Mouse (Mus musculus): ENCODE measurements around the gene Rpf1. TPM values are rescaled to one million over a fixed set of nuclear protein-coding genes. Genes with fewer than 3 reads are reported as not detected.

Rpf1 gene
- polyA plus RNA-seq, 1 experiment from 2014 or later, result 49.4 TPM

GRCm38 (mm10) chr3:146486464-146486863 lies 34.8 kb downstream of the Rpf1 start:
- no peak overlapping the region for H3K4me2 ChIP-seq (ENCODE audit: low read length)
- ATAC-seq (ENCODE audit: low FRiP score, low TSS enrichment), result no peak
- no peaks in the 10 kb centered on the region for H3K36me3 ChIP-seq (ENCODE audit: control insufficient read depth, insufficient read depth, low read length)
- DNase-seq, result no peak
- no peaks in the 10 kb centered on the region for H3K27me3 ChIP-seq (ENCODE audit: control insufficient read depth, insufficient read depth, low read length)
- H3K4me3 ChIP-seq (replicated peaks; ENCODE audit: low read depth, low read length), result no peak overlapping the region
- 81% methylated on average over 4 of the region's 4 CpGs for WGBS
- H3K4me1 ChIP-seq (ENCODE audit: control insufficient read depth, insufficient read depth, low read length), result no peaks in the 10 kb centered on the region
- no peaks in the 10 kb centered on the region for H3K9me3 ChIP-seq (ENCODE audit: control insufficient read depth, low read length)
- H3K27ac ChIP-seq (replicated peaks; ENCODE audit: low read depth, low read length), result no peak overlapping the region
- no peak overlapping the region for H3K9ac ChIP-seq (replicated peaks; ENCODE audit: low read length)

DNA sequence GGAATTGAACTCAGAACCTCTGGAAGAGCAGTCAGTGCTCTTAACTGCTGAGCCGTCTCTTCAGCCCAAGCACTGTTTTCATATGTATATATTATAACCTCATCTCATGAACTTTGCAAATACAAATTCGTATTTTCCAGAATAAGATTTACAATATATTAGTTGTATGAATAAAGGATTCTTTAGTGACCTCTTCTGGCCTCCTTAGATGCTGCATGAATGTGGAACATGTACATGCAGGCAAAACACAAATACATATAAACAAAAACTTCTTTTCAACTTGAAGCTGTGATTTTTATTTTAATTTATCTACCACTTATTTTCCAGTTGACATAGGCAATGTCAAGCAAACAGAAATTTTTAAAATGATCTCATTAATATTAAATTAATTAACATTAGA lies 39.2 kb downstream of the Rpf1 start:
- no peak overlapping the region for H3K4me3 ChIP-seq (replicated peaks; ENCODE audit: low read depth, low read length)
- ATAC-seq (ENCODE audit: low FRiP score, low TSS enrichment) (no peak), DNase-seq (no peak)
- WGBS, result 73% methylated on average over 2 of the region's 2 CpGs
- H3K27ac ChIP-seq (replicated peaks; ENCODE audit: low read depth, low read length), result no peak overlapping the region
- no peaks in the 10 kb centered on the region for H3K36me3 ChIP-seq (ENCODE audit: control insufficient read depth, insufficient read depth, low read length)
- H3K27me3 ChIP-seq (ENCODE audit: control insufficient read depth, insufficient read depth, low read length), result no peaks in the 10 kb centered on the region
- H3K9ac ChIP-seq (replicated peaks; ENCODE audit: low read length), result no peak overlapping the region
- no peak overlapping the region for H3K4me2 ChIP-seq (ENCODE audit: low read length)
- no peaks in the 10 kb centered on the region for H3K4me1 ChIP-seq (ENCODE audit: control insufficient read depth, insufficient read depth, low read length)
- no peaks in the 10 kb centered on the region for H3K9me3 ChIP-seq (ENCODE audit: control insufficient read depth, low read length)

DNA sequence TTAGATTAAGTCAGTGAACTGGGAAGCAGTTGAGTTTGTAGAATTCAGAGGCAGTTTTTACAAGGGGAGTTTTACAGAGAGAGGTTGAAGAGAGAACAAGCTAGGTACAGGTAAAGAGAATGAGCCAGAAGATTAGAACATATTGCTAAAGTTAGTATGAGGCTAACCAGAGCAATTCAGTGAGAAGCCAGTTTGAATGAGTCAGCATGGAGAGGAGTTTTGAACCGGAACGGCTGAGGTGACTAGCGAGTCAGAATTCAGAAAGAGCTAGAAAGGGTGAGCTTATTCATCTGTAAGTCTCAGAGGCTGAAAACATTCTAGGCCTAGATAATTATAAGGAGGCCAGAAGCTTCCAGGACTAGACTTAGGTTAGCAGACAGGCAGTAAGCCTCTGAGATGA lies 46.8 kb downstream of the Rpf1 start:
- H3K9ac ChIP-seq (replicated peaks; ENCODE audit: low read length), result no peak overlapping the region
- DNase-seq, result no peak
- WGBS, result 93% methylated on average over 3 of the region's 3 CpGs

GRCm38 (mm10) chr3:146473741-146474140 lies 47.5 kb downstream of the Rpf1 start:
- Histone ChIP-seq H3K36me3 (ENCODE audit: control insufficient read depth, insufficient read depth, low read length) (no peaks in the 10 kb centered on the region), H3K4me3 (replicated peaks; ENCODE audit: low read depth, low read length) (no peak overlapping the region), H3K9me3 (ENCODE audit: control insufficient read depth, low read length) (no peaks in the 10 kb centered on the region), H3K4me1 (ENCODE audit: control insufficient read depth, insufficient read depth, low read length) (no peaks in the 10 kb centered on the region), H3K4me2 (ENCODE audit: low read length) (no peak overlapping the region), H3K27ac (replicated peaks; ENCODE audit: low read depth, low read length) (no peak overlapping the region), H3K9ac (replicated peaks; ENCODE audit: low read length) (no peak overlapping the region), H3K27me3 (ENCODE audit: control insufficient read depth, insufficient read depth, low read length) (no peaks in the 10 kb centered on the region)
- DNase-seq (no peak), ATAC-seq (ENCODE audit: low FRiP score, low TSS enrichment) (no peak)

More for the DNA sequence above, 46.8 kb downstream of the Rpf1 start:
- H3K27me3 ChIP-seq (ENCODE audit: control insufficient read depth, insufficient read depth, low read length), result no peaks in the 10 kb centered on the region
- H3K36me3 ChIP-seq (ENCODE audit: control insufficient read depth, insufficient read depth, low read length), result no peaks in the 10 kb centered on the region
- no peak overlapping the region for H3K4me3 ChIP-seq (replicated peaks; ENCODE audit: low read depth, low read length)
- no peak overlapping the region for H3K27ac ChIP-seq (replicated peaks; ENCODE audit: low read depth, low read length)
- H3K4me1 ChIP-seq (ENCODE audit: control insufficient read depth, insufficient read depth, low read length), result no peaks in the 10 kb centered on the region
- H3K4me2 ChIP-seq (ENCODE audit: low read length), result no peak overlapping the region
- H3K9me3 ChIP-seq (ENCODE audit: control insufficient read depth, low read length), result no peaks in the 10 kb centered on the region
- no peak for ATAC-seq (ENCODE audit: low FRiP score, low TSS enrichment)

DNA sequence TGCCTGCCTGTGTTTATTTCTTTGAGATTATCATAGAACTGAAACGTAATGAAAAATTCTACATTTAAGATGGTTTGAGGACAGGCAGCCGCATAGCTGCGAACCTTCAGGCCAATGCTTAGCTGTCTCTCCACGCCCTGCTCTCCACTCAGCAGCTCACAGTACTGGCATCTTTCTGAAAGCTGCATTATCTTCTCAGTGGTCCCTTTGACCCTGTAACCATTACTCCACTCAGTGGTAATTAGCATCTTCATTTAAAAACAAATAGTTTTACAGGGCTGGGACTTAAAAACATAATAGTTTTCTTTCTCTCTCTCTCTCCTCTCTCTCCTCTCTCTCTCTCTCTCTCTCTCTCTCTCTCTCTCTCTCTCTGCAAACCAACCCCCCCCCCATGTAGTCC lies 48.6 kb downstream of the Rpf1 start:
- H3K4me3 ChIP-seq (replicated peaks; ENCODE audit: low read depth, low read length), result no peak overlapping the region
- DNase-seq (no peak), ATAC-seq (ENCODE audit: low FRiP score, low TSS enrichment) (no peak)
- no peaks in the 10 kb centered on the region for H3K27me3 ChIP-seq (ENCODE audit: control insufficient read depth, insufficient read depth, low read length)
- no peaks in the 10 kb centered on the region for H3K4me1 ChIP-seq (ENCODE audit: control insufficient read depth, insufficient read depth, low read length)
- H3K9me3 ChIP-seq (ENCODE audit: control insufficient read depth, low read length), result no peaks in the 10 kb centered on the region
- H3K36me3 ChIP-seq (ENCODE audit: control insufficient read depth, insufficient read depth, low read length), result no peaks in the 10 kb centered on the region
- no peak overlapping the region for H3K27ac ChIP-seq (replicated peaks; ENCODE audit: low read depth, low read length)
- H3K4me2 ChIP-seq (ENCODE audit: low read length), result no peak overlapping the region
- 74% methylated on average over 4 of the region's 4 CpGs for whole genome bisulfite sequencing
- H3K9ac ChIP-seq (replicated peaks; ENCODE audit: low read length), result no peak overlapping the region

DNA sequence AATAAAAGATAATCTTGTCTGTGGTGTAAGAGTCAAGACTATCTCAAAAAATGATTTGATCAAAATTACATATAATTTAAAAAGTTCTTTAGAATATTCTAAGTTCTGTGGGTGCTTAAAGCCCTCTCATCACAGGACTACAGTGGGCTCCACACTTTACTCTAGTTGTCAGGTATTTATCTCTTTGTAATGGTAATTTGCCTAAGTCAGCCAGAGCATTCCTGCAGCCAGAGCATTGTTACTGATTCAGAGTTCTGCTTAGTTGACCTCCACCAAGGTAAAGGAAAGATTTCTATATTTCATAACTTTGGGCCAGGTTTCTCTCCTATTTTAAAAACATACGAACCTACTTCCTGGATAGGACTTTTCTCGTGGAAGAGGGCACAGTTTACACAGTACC lies 52.0 kb downstream of the Rpf1 start:
- 78% methylated on average over 2 of the region's 2 CpGs for WGBS

GRCm38 (mm10) chr3:146462939-146463338 lies 58.3 kb downstream of the Rpf1 start:
- H3K4me2 ChIP-seq (ENCODE audit: low read length), result no peak overlapping the region
- H3K9me3 ChIP-seq (ENCODE audit: control insufficient read depth, low read length), result no peaks in the 10 kb centered on the region
- H3K27me3 ChIP-seq (ENCODE audit: control insufficient read depth, insufficient read depth, low read length), result no peaks in the 10 kb centered on the region
- H3K27ac ChIP-seq (replicated peaks; ENCODE audit: low read depth, low read length), result no peak overlapping the region
- H3K9ac ChIP-seq (replicated peaks; ENCODE audit: low read length), result no peak overlapping the region
- ATAC-seq (ENCODE audit: low FRiP score, low TSS enrichment) (no peak), DNase-seq (no peak)
- no peak overlapping the region for H3K4me3 ChIP-seq (replicated peaks; ENCODE audit: low read depth, low read length)
- no peaks in the 10 kb centered on the region for H3K36me3 ChIP-seq (ENCODE audit: control insufficient read depth, insufficient read depth, low read length)
- no peaks in the 10 kb centered on the region for H3K4me1 ChIP-seq (ENCODE audit: control insufficient read depth, insufficient read depth, low read length)
- WGBS, result 72% methylated on average over 2 of the region's 2 CpGs

More for the DNA sequence above, 52.0 kb downstream of the Rpf1 start:
- H3K27ac ChIP-seq (replicated peaks; ENCODE audit: low read depth, low read length), result no peak overlapping the region
- H3K9ac ChIP-seq (replicated peaks; ENCODE audit: low read length), result no peak overlapping the region
- no peaks in the 10 kb centered on the region for H3K9me3 ChIP-seq (ENCODE audit: control insufficient read depth, low read length)
- no peak overlapping the region for H3K4me3 ChIP-seq (replicated peaks; ENCODE audit: low read depth, low read length)
- ATAC-seq (ENCODE audit: low FRiP score, low TSS enrichment) (no peak), DNase-seq (no peak)
- no peaks in the 10 kb centered on the region for H3K36me3 ChIP-seq (ENCODE audit: control insufficient read depth, insufficient read depth, low read length)
- no peak overlapping the region for H3K4me2 ChIP-seq (ENCODE audit: low read length)
- no peaks in the 10 kb centered on the region for H3K27me3 ChIP-seq (ENCODE audit: control insufficient read depth, insufficient read depth, low read length)
- H3K4me1 ChIP-seq (ENCODE audit: control insufficient read depth, insufficient read depth, low read length), result no peaks in the 10 kb centered on the region

Other genes starting within 250 kb of the Rpf1 start
- gene Ssx2ip, start 116.8 kb downstream of the Rpf1 start, polyA plus RNA-seq (2014; fragmentation: Nextera tagmentation; extraction: Ambion mirVana), result 13.1 and 18.9 TPM in 2 replicates
- gene Ctbs, start 71.6 kb downstream of the Rpf1 start, polyA plus RNA-seq (2014; fragmentation: Nextera tagmentation; extraction: Ambion mirVana), result 3.0 and 3.8 TPM in 2 replicates
- 3.1 and 4.6 TPM in 2 replicates for gene Spata1, start 21.7 kb downstream of the Rpf1 start, polyA plus RNA-seq (2014; fragmentation: Nextera tagmentation; extraction: Ambion mirVana)
- 333 and 390 TPM in 2 replicates for gene Gng5, start 21.6 kb downstream of the Rpf1 start, polyA plus RNA-seq (2014; fragmentation: Nextera tagmentation; extraction: Ambion mirVana)
- gene Uox, start 49.0 kb upstream of the Rpf1 start, polyA plus RNA-seq (2014; fragmentation: Nextera tagmentation; extraction: Ambion mirVana), result not detected in 2 replicates
- gene Dnase2b, start 94.2 kb upstream of the Rpf1 start, polyA plus RNA-seq (2014; fragmentation: Nextera tagmentation; extraction: Ambion mirVana), result not detected in 2 replicates
- gene 4930503B20Rik, start 129.9 kb upstream of the Rpf1 start, polyA plus RNA-seq (2014; fragmentation: Nextera tagmentation; extraction: Ambion mirVana), result not detected in 2 replicates
- gene Samd13, start 164.2 kb upstream of the Rpf1 start, polyA plus RNA-seq (2014; fragmentation: Nextera tagmentation; extraction: Ambion mirVana), result 0.53 TPM in 1 of 2 replicates, not detected in the other